ENCODE assay signal across 8 mouse cellular contexts in the genomic region with DNA sequence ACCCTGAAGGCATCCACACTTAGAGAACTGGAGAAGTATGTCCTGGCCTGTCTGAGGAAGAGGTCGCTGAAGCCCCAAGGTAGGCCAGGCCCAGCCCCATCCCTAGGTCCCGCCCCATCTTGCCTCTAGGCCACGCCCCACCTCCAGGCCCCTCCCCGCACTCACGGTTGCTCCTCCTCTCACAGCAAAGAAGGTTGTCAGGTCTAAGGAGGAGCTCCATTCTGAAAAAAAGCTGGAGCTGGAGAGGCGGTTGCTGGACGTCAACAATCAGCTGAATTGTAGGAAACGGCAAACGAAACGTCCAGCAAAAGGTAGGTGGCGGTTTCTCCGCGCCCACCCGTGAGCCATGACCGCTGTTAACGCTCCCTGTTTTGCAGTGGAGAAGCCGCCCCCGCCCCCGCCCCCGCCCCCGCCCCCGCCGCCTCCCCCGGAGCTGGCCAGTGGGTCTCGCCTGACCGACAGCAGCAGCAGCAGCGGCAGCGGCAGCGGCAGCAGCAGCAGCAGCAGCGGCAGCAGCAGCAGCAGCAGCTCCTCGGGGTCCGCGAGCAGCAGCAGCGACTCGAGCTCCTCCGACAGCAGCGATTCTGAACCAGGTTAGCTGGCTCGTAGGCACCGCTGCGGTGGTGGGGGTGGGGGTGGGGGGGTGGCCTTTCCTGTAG. TPM values are rescaled to one million over a fixed set of nuclear protein-coding genes. Genes with fewer than 3 reads are reported as not detected.
DNase-seq lines count a peak whose midpoint lies in the region; ATAC-seq and TF ChIP-seq lines count a peak whose summit lies in the region.

No protein-coding gene starts in this region.

- H3K4me2 ChIP-seq in heart, embryonic 11.5 days: peak overlapping the region; percentile 65
- peak overlapping the region; percentile 67 for H3K4me2 ChIP-seq in kidney, embryonic 16.5 days (replicated peaks; ENCODE audit: low read depth, low read length)
- H3K4me2 ChIP-seq in myocyte (ENCODE audit: low read depth): peak overlapping the region; percentile 72

- DNase-seq in brain, embryonic 14.5 days (ENCODE audit: low read depth): peak; percentile 91
- DNase-seq in liver, adult 2 months (ENCODE audit: extremely low read depth, low read depth, low spot score): peak; percentile 76
- DNase-seq in splenic B cell, adult 2 months (ENCODE audit: low read depth, low spot score): peak; percentile 92

- peak overlapping the region; percentile 68 for H3K27ac ChIP-seq in heart, embryonic 11.5 days (ENCODE audit: low read depth, low read length)
- peak overlapping the region; percentile 25 for H3K27ac ChIP-seq in kidney, embryonic 16.5 days (ENCODE audit: low read length)
- H3K27ac ChIP-seq in liver, adult 2 months (replicated peaks; ENCODE audit: insufficient read depth, low read depth, low read length): peak overlapping the region; percentile 59

- peaks cover 7% of the 10 kb centered on the region for H3K4me1 ChIP-seq in erythroblast, embryonic 14.5 days (ENCODE audit: control insufficient read depth)
- no peaks in the 10 kb centered on the region for H3K4me1 ChIP-seq in heart, embryonic 11.5 days (ENCODE audit: control insufficient read depth, insufficient read depth, low read length)
- peaks cover 4% of the 10 kb centered on the region for H3K4me1 ChIP-seq in kidney, embryonic 16.5 days (ENCODE audit: insufficient read depth, low read length)
- H3K4me1 ChIP-seq in liver, adult 2 months (ENCODE audit: control insufficient read depth, insufficient read depth, low read length): no peaks in the 10 kb centered on the region

- no peaks in the 10 kb centered on the region for H3K9me3 ChIP-seq in erythroblast, embryonic 14.5 days (ENCODE audit: control insufficient read depth, low read length)
- H3K9me3 ChIP-seq in heart, embryonic 11.5 days (replicated peaks; ENCODE audit: control insufficient read depth, low read length): no peaks in the 10 kb centered on the region
- H3K9me3 ChIP-seq in kidney, embryonic 16.5 days (ENCODE audit: low read length): no peaks in the 10 kb centered on the region

- H3K36me3 ChIP-seq in C2C12 (ENCODE audit: control insufficient read depth, insufficient read depth) (no peaks in the 10 kb centered on the region), myocyte (ENCODE audit: control insufficient read depth, insufficient read depth) (no peaks in the 10 kb centered on the region)
- no peaks in the 10 kb centered on the region for H3K36me3 ChIP-seq in erythroblast, embryonic 14.5 days (ENCODE audit: control insufficient read depth)
- H3K36me3 ChIP-seq in heart, embryonic 11.5 days (ENCODE audit: control insufficient read depth, insufficient read depth, low read length): no peaks in the 10 kb centered on the region
- H3K36me3 ChIP-seq in kidney, embryonic 16.5 days (ENCODE audit: insufficient read depth, low read length): 0 out of 2 replicates have a peak, but pooled peaks cover 3% of the 10 kb centered on the region
- no peaks in the 10 kb centered on the region for H3K36me3 ChIP-seq in liver, adult 2 months (ENCODE audit: control insufficient read depth, insufficient read depth, low read length)
- H3K36me3 ChIP-seq in splenic B cell, adult 2 months (ENCODE audit: control insufficient read depth, insufficient read depth, low read length, poor library complexity, severe bottlenecking): no peaks in the 10 kb centered on the region

- H3K27me3 ChIP-seq in C2C12 (ENCODE audit: control insufficient read depth, insufficient read depth, insufficient read length) (no peaks in the 10 kb centered on the region), myocyte (ENCODE audit: control insufficient read depth, insufficient read depth, insufficient read length) (no peaks in the 10 kb centered on the region)
- peaks cover 2% of the 10 kb centered on the region; the same call in 1 of the 2 replicates for H3K27me3 ChIP-seq in erythroblast, embryonic 14.5 days (ENCODE audit: control insufficient read depth)
- no peaks in the 10 kb centered on the region for H3K27me3 ChIP-seq in heart, embryonic 11.5 days (ENCODE audit: control insufficient read depth, insufficient read depth, low read length)
- no peaks in the 10 kb centered on the region for H3K27me3 ChIP-seq in kidney, embryonic 16.5 days (ENCODE audit: insufficient read depth, low read length)
- H3K27me3 ChIP-seq in liver, adult 2 months (ENCODE audit: control insufficient read depth, insufficient read depth, low read length): no peaks in the 10 kb centered on the region
- H3K27me3 ChIP-seq in splenic B cell, adult 2 months (ENCODE audit: control insufficient read depth, insufficient read depth, low read length, poor library complexity, severe bottlenecking): no peaks in the 10 kb centered on the region

- no peak overlapping the region for H3ac ChIP-seq in C2C12 (ENCODE audit: control insufficient read depth, insufficient read length, low read depth)
- H3ac ChIP-seq in myocyte (ENCODE audit: control insufficient read depth, insufficient read length): peak overlapping the region; percentile 28

- TF ChIP-seq POLR2A in brain, embryonic 14.5 days (IDR thresholded peaks at IDR 0.05; ENCODE audit: borderline replicate concordance, extremely low read depth, insufficient read depth, insufficient read length, poor library complexity, severe bottlenecking): no peak
- TF ChIP-seq POLR2A in liver, adult 2 months (IDR thresholded peaks at IDR 0.05; ENCODE audit: extremely low read depth, insufficient read depth, low read length): no peak
- TF ChIP-seq POLR2A in myocyte (IDR thresholded peaks at IDR 0.05; ENCODE audit: insufficient read length, low read depth): no peak

- 0% methylated on average over 28 of the region's 40 CpGs for WGBS in heart, embryonic 11.5 days (ENCODE audit: insufficient replicate concordance)
- under 1% methylated on average over 39 of the region's 40 CpGs for WGBS in kidney, embryonic 16.5 days
- WGBS in liver, adult 2 months: under 1% methylated on average over 40 of the region's 40 CpGs

- H3K4me3 ChIP-seq in C2C12 (ENCODE audit: insufficient read depth, poor library complexity, severe bottlenecking) (peak overlapping the region; percentile 14), myocyte (peak overlapping the region; percentile 27)
- H3K4me3 ChIP-seq in erythroblast, embryonic 14.5 days (replicated peaks): peak overlapping the region; percentile 64
- H3K4me3 ChIP-seq in heart, embryonic 11.5 days (ENCODE audit: low read depth, low read length): peak overlapping the region; percentile 65
- peak overlapping the region; percentile 64 for H3K4me3 ChIP-seq in kidney, embryonic 16.5 days (ENCODE audit: low read length)
- H3K4me3 ChIP-seq in liver, adult 2 months (ENCODE audit: insufficient read depth, low read depth, low read length): peak overlapping the region; percentile 64

- ATAC-seq in heart, embryonic 11.5 days (replicated peaks; ENCODE audit: insufficient number of reproducible peaks, low FRiP score, low TSS enrichment): peak; percentile 96
- ATAC-seq in kidney, embryonic 16.5 days (ENCODE audit: low FRiP score, low TSS enrichment): peak; percentile 99

- no peaks in the 10 kb centered on the region for H3K79me3 ChIP-seq in C2C12 (ENCODE audit: low read depth)

- no peak for TF ChIP-seq CTCF in C2C12 (IDR thresholded peaks at IDR 0.05; ENCODE audit: control insufficient read depth, insufficient read depth, insufficient read length)
- TF ChIP-seq CTCF in brain, embryonic 14.5 days (IDR thresholded peaks at IDR 0.05; ENCODE audit: borderline replicate concordance, extremely low read depth, insufficient read depth, insufficient read length): no peak
- TF ChIP-seq CTCF in liver, adult 2 months (IDR thresholded peaks at IDR 0.05; ENCODE audit: low read depth, low read length): no peak

- peak overlapping the region; percentile 72 for H3K9ac ChIP-seq in heart, embryonic 11.5 days (ENCODE audit: low read depth, low read length)
- H3K9ac ChIP-seq in kidney, embryonic 16.5 days (replicated peaks; ENCODE audit: low read length): peak overlapping the region; percentile 71
- peak overlapping the region; percentile 90 for H3K9ac ChIP-seq in liver, adult 2 months (ENCODE audit: low read depth, low read length)

- no peaks in the 10 kb centered on the region for H3K79me2 ChIP-seq in C2C12 (ENCODE audit: control insufficient read depth, insufficient read depth)
- no peaks in the 10 kb centered on the region for H3K79me2 ChIP-seq in liver, adult 2 months (ENCODE audit: control insufficient read depth, insufficient read depth, low read length)
- H3K79me2 ChIP-seq in myocyte (ENCODE audit: control insufficient read depth, insufficient read depth): no peaks in the 10 kb centered on the region

TF ChIP-seq in C2C12, 6 proteins besides CTCF, POLR2A, EP300 and RAD21 (continues in another document):
- no peak for TF ChIP-seq FOSL1 (IDR thresholded peaks at IDR 0.05; ENCODE audit: insufficient read depth, low read length, poor library complexity, severe bottlenecking)
- no peak for TF ChIP-seq MAX (IDR thresholded peaks at IDR 0.05)
- no peak for TF ChIP-seq USF1 (IDR thresholded peaks at IDR 0.05; ENCODE audit: low read depth)
- TF ChIP-seq MYOD1 (IDR thresholded peaks at IDR 0.05; ENCODE audit: control insufficient read depth, insufficient read length, low read depth): no peak

TF ChIP-seq in myocyte, 11 proteins besides CTCF, POLR2A, EP300 and RAD21 (continues in another document):
- no peak for TF ChIP-seq USF1 (IDR thresholded peaks at IDR 0.05; ENCODE audit: low read depth)
- TF ChIP-seq SRF (IDR thresholded peaks at IDR 0.05; ENCODE audit: control insufficient read depth, insufficient read length, low read depth): no peak
- TF ChIP-seq MAX (IDR thresholded peaks at IDR 0.05; ENCODE audit: low read depth): no peak
- TF ChIP-seq REST (IDR thresholded peaks at IDR 0.05; ENCODE audit: insufficient read depth, insufficient read length): no peak
- TF ChIP-seq TCF12 (IDR thresholded peaks at IDR 0.05; ENCODE audit: insufficient read depth, poor library complexity, severe bottlenecking): no peak

RNA-seq across cellular contexts. Expression of a gene that starts 28.6 kb away (rescaled TPM):
- polyA plus RNA-seq in C2C12 (2012; fragmentation: generic; extraction: Trizol): 0.09 TPM
- polyA plus RNA-seq in brain, embryonic 14.5 days (2012; rRNA removed): 3.0 and 3.6 TPM in 2 replicates
- not detected in 2 replicates for polyA plus RNA-seq in erythroblast, embryonic 14.5 days (2012)
- 0.87 and 0.94 TPM in 2 replicates for polyA plus RNA-seq in heart, embryonic 11.5 days (2014; fragmentation: Nextera tagmentation; extraction: Ambion mirVana)
- 1.3 and 1.5 TPM in 2 replicates for polyA plus RNA-seq in kidney, embryonic 16.5 days (2015; fragmentation: Nextera tagmentation; extraction: Ambion mirVana)
- 1.8 and 1.9 TPM in 2 replicates for total RNA-seq in liver, adult 2 months (2014; rRNA removed)
- 0.81 and 0.83 TPM in 2 replicates for polyA plus RNA-seq in liver, adult 2 months (2012; rRNA removed)
- 0.95 TPM for polyA plus RNA-seq in myocyte (2012; fragmentation: generic; extraction: Trizol)

RNA-seq across cellular contexts. Expression of a gene that starts 43.0 kb away (rescaled TPM):
- polyA plus RNA-seq in C2C12 (2012; fragmentation: generic; extraction: Trizol): not detected
- polyA plus RNA-seq in brain, embryonic 14.5 days (2012; rRNA removed): 1.7 and 2.7 TPM in 2 replicates
- not detected in 2 replicates for polyA plus RNA-seq in erythroblast, embryonic 14.5 days (2012)
- polyA plus RNA-seq in heart, embryonic 11.5 days (2014; fragmentation: Nextera tagmentation; extraction: Ambion mirVana): 0.29 and 0.56 TPM in 2 replicates
- 1.1 and 1.2 TPM in 2 replicates for polyA plus RNA-seq in kidney, embryonic 16.5 days (2015; fragmentation: Nextera tagmentation; extraction: Ambion mirVana)
- 0.65 TPM in 1 of 2 replicates, not detected in the other for total RNA-seq in liver, adult 2 months (2014; rRNA removed)
- polyA plus RNA-seq in liver, adult 2 months (2012; rRNA removed): not detected in 2 replicates
- polyA plus RNA-seq in myocyte (2012; fragmentation: generic; extraction: Trizol): not detected

Comparison
In these comparisons a context has a peak if more than half of its experiments do, and no peak if none do; other contexts are left out.
1. Peak in every context shown above with its lines: DNase-seq, ATAC-seq, H3K4me3 ChIP-seq and H3K27ac ChIP-seq.
2. H3K4me3 ChIP-seq: peak in every context shown above with its lines; median percentile 65 in heart, embryonic 11.5 days; 64 in erythroblast, embryonic 14.5 days; 64 in kidney, embryonic 16.5 days; 64 in liver, adult 2 months; 27 in myocyte; 14 in C2C12.